Mouse (Mus musculus) midbrain, embryonic 15.5 days (tissue): ENCODE data around the gene Ndufv3. TPM values are rescaled to one million over a fixed set of nuclear protein-coding genes. Genes with fewer than 3 reads are reported as not detected.

Experiments
- ATAC-seq: fragments of 200-750 bp; cut with Nextera tagmentation; replicated peaks from 2 replicates; pipeline ENCODE4 v1.8.0; 2017; ENCODE audit warnings: moderate TSS enrichment
- H3K27ac ChIP-seq: fragments of 300-500 bp; sonication (generic); 2 replicates; pipeline ENCODE4 v1.5.1; 2015; ENCODE audit warnings: mild to moderate bottlenecking, inconsistent platforms
- H3K27me3 ChIP-seq: fragments of 300-500 bp; sonication (generic); replicated peaks from 2 replicates; pipeline ENCODE4 v1.6.1; 2015; ENCODE audit warnings: inconsistent platforms
- H3K36me3 ChIP-seq: fragments of 300-500 bp; sonication (generic); replicated peaks from 2 replicates; pipeline ENCODE4 v1.6.1; 2015; ENCODE audit warnings: inconsistent platforms
- H3K4me1 ChIP-seq: fragments of 300-500 bp; sonication (generic); 2 replicates; pipeline ENCODE4 v1.6.1; 2015; ENCODE audit warnings: inconsistent platforms
- H3K4me2 ChIP-seq: fragments of 300-500 bp; sonication (generic); 2 replicates; pipeline ENCODE4 v1.6.1; 2015; ENCODE audit warnings: inconsistent platforms, mild to moderate bottlenecking, moderate library complexity
- H3K4me3 ChIP-seq: fragments of 300-500 bp; sonication (generic); 2 replicates; pipeline ENCODE4 v1.5.1; 2015; ENCODE audit warnings: mild to moderate bottlenecking, inconsistent platforms
- H3K9ac ChIP-seq: fragments of 300-500 bp; sonication (generic); 2 replicates; pipeline ENCODE4 v1.6.1; 2015; ENCODE audit warnings: mild to moderate bottlenecking, inconsistent platforms
- H3K9me3 ChIP-seq: fragments of 300-500 bp; sonication (generic); 2 replicates; pipeline ENCODE4 v1.6.1; 2016; ENCODE audit warnings: inconsistent platforms
- WGBS: fragments of 180-500 bp; shearing (Covaris S2); methylation state at CpG from one replicate; pipeline ENCODE4 v1.1.7; 2015; ENCODE audit warnings: mixed read lengths; 5-methylcytosine and 5-hydroxymethylcytosine counted together
- polyA plus RNA-seq: library from polyadenylated mRNA; unstranded; fragments of >200 nt; fragmentation: Nextera tagmentation; extraction: Ambion mirVana; gene quantifications from 2 replicates; pipeline ENCODE4 v1.2.1, GENCODE M21; 2015

Ndufv3 gene
- polyA plus RNA-seq, result 426 and 433 TPM in 2 replicates

GRCm38 (mm10) chr17:31519946-31520838 is at the start of gene Ndufv3, which contains the start of gene Wdr4:
Ndufv3 (plus strand) TSS chr17:31520115.
Wdr4 (minus strand) TSS chr17:31519980.
- ATAC-seq, result peak; percentile 95
- Histone ChIP-seq H3K4me2 (peak within 1 kb of the TSS; percentile 49), H3K27ac (peak within 1 kb of the TSS; percentile 75), H3K27me3 (no peaks in the 10 kb centered on the region), H3K4me1 (peaks cover 38% of the 10 kb centered on the region), H3K4me3 (peak within 1 kb of the TSS; percentile 51), H3K36me3 (peaks cover 3% of the 10 kb centered on the region; the same call in 1 of the 2 replicates), H3K9ac (peak within 1 kb of the TSS; percentile 47), H3K9me3 (no peaks in the 10 kb centered on the region)
- under 1% methylated on average over 45 of the region's 45 CpGs for WGBS

- WGBS, result 46% methylated on average over 5 of the region's 5 CpGs
- no peak overlapping the region for H3K4me3 ChIP-seq
- no peak overlapping the region for H3K9ac ChIP-seq
- H3K36me3 ChIP-seq, result peaks cover 28% of the 10 kb centered on the region
- H3K27me3 ChIP-seq, result no peaks in the 10 kb centered on the region
- peaks cover 8% of the 10 kb centered on the region for H3K4me1 ChIP-seq
- H3K27ac ChIP-seq, result no peak overlapping the region
- H3K4me2 ChIP-seq, result no peak overlapping the region
- H3K9me3 ChIP-seq, result no peaks in the 10 kb centered on the region
- peak; percentile 60 for ATAC-seq
Observed at GRCm38 (mm10) chr17:31470766-31471418, 49.0 kb upstream of the Ndufv3 start.

DNA sequence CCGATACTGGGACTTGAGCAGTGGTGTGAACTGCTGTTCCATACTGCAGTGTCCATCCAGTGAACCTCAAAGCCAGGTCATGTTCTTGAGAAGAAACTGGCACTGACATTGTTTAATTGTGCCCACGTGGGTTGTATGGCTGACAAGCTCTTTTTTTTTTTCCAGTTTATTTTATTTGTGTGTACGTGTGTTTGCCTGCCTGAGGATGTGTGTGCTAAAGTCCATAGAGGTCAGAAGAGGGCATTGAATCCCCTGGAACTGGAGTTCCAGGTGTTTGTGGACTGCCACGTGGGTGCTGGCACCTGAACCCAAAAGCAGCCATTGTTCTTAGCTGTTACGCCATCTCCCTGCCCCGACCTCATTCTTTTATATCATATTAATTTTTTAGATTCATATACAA is 45.5 kb upstream of the Ndufv3 start:
- ATAC-seq, result no peak
- Histone ChIP-seq H3K27me3 (no peaks in the 10 kb centered on the region), H3K4me3 (no peak overlapping the region), H3K4me1 (peaks cover 8% of the 10 kb centered on the region), H3K9me3 (no peaks in the 10 kb centered on the region), H3K9ac (no peak overlapping the region), H3K4me2 (no peak overlapping the region), H3K27ac (no peak overlapping the region; the same call in 1 of the 2 replicates), H3K36me3 (peaks cover 11% of the 10 kb centered on the region)
- 84% methylated on average over 6 of the region's 6 CpGs for WGBS

GRCm38 (mm10) chr17:31478606-31479005 is 41.3 kb upstream of the Ndufv3 start:
- no peak for ATAC-seq
- 84% methylated on average over 7 of the region's 7 CpGs for WGBS

GRCm38 (mm10) chr17:31479108-31479844 is 40.6 kb upstream of the Ndufv3 start:
- no peak for ATAC-seq
- Histone ChIP-seq H3K27ac (no peak overlapping the region), H3K4me1 (no peaks in the 10 kb centered on the region), H3K4me3 (no peak overlapping the region), H3K9me3 (no peaks in the 10 kb centered on the region), H3K27me3 (no peaks in the 10 kb centered on the region), H3K4me2 (no peak overlapping the region), H3K36me3 (peaks cover 6% of the 10 kb centered on the region), H3K9ac (no peak overlapping the region)
- WGBS, result 69% methylated on average over 11 of the region's 11 CpGs

More at GRCm38 (mm10) chr17:31478606-31479005, 41.3 kb upstream of the Ndufv3 start:
- Histone ChIP-seq H3K9me3 (no peaks in the 10 kb centered on the region), H3K27me3 (no peaks in the 10 kb centered on the region), H3K36me3 (peaks cover 6% of the 10 kb centered on the region), H3K9ac (no peak overlapping the region), H3K4me3 (no peak overlapping the region), H3K27ac (no peak overlapping the region), H3K4me2 (no peak overlapping the region), H3K4me1 (no peaks in the 10 kb centered on the region)

GRCm38 (mm10) chr17:31486616-31487198 is 33.2 kb upstream of the Ndufv3 start:
- peaks cover 13% of the 10 kb centered on the region; the same call in 1 of the 2 replicates for H3K4me1 ChIP-seq
- H3K9me3 ChIP-seq, result no peaks in the 10 kb centered on the region
- no peak overlapping the region for H3K9ac ChIP-seq
- no peaks in the 10 kb centered on the region for H3K27me3 ChIP-seq
- ATAC-seq, result peak; percentile 69
- H3K36me3 ChIP-seq, result no peaks in the 10 kb centered on the region
- H3K4me2 ChIP-seq, result no peak overlapping the region
- 60% methylated on average over 10 of the region's 10 CpGs for WGBS
- H3K4me3 ChIP-seq, result no peak overlapping the region
- H3K27ac ChIP-seq, result peak overlapping the region; percentile 12

- H3K27ac ChIP-seq, result peak overlapping the region; percentile 12; the same call in 1 of the 2 replicates
- H3K9ac ChIP-seq, result no peak overlapping the region
- no peaks in the 10 kb centered on the region for H3K9me3 ChIP-seq
- no peak overlapping the region for H3K4me2 ChIP-seq
- H3K4me1 ChIP-seq, result peaks cover 15% of the 10 kb centered on the region
- H3K36me3 ChIP-seq, result no peaks in the 10 kb centered on the region
- WGBS, result 18% methylated on average over 6 of the region's 6 CpGs
- H3K4me3 ChIP-seq, result no peak overlapping the region
- no peaks in the 10 kb centered on the region for H3K27me3 ChIP-seq
- ATAC-seq, result 0 out of 2 replicates have a peak, but pooled peaks have one; percentile 16
Observed at GRCm38 (mm10) chr17:31487433-31488060, 32.4 kb upstream of the Ndufv3 start.

- Histone ChIP-seq H3K27ac (no peak overlapping the region), H3K4me3 (no peak overlapping the region), H3K9ac (no peak overlapping the region), H3K27me3 (no peaks in the 10 kb centered on the region), H3K9me3 (no peaks in the 10 kb centered on the region), H3K36me3 (peaks cover 12% of the 10 kb centered on the region; the same call in 1 of the 2 replicates), H3K4me2 (no peak overlapping the region), H3K4me1 (peaks cover 15% of the 10 kb centered on the region)
- no peak for ATAC-seq
Observed at GRCm38 (mm10) chr17:31491355-31491754, 28.6 kb upstream of the Ndufv3 start.

DNA sequence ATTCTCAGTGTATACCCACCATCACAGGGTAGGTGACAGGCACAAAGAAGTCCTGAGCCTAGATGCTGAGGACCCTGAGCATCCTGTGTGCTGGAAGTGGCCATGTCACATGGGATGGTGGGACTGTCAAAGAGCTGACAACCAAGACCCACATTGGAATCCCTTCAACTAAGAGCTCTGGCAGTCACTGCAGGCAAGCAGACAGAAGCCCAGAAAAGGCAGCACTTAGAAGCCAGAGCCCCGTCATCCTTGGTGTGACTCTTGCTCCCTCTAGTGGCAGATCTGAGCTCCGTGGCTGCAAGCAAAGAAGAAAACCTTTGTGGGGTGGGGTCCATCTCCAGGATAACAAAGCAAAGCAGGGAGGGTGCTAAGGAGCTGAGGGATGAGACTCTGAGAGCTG is 27.5 kb upstream of the Ndufv3 start:
- Histone ChIP-seq H3K9ac (no peak overlapping the region), H3K4me3 (no peak overlapping the region), H3K9me3 (no peaks in the 10 kb centered on the region), H3K4me1 (peaks cover 4% of the 10 kb centered on the region), H3K4me2 (no peak overlapping the region), H3K36me3 (peaks cover 19% of the 10 kb centered on the region; the same call in 1 of the 2 replicates), H3K27me3 (no peaks in the 10 kb centered on the region), H3K27ac (no peak overlapping the region; the same call in 1 of the 2 replicates)
- WGBS, result 0% methylated on average over 2 of the region's 2 CpGs
- ATAC-seq, result peak; percentile 75

DNA sequence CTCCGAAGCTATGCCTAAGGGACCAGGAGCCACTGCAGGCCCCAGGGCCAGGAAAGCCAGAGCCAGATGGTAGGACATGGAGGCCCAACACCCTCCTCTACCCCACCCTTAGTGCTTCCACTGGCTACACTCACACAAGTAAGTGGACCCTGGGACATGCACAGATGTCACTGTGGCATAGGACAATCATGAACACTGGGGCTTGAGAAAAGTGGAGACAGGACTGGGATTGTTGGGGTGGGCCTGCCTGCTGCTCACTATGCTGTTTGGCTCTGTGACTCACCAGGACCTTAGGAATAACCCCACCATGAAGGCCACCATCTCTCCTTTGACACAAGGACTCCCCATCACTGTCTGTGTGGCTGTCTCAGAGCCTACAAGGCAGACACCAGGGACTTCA is 24.9 kb upstream of the Ndufv3 start:
- 70% methylated on average over 1 of the region's 1 CpGs for WGBS
- Histone ChIP-seq H3K4me2 (no peak overlapping the region), H3K9me3 (no peaks in the 10 kb centered on the region), H3K36me3 (peaks cover 38% of the 10 kb centered on the region), H3K4me1 (peaks cover 2% of the 10 kb centered on the region; the same call in 1 of the 2 replicates), H3K4me3 (no peak overlapping the region), H3K9ac (no peak overlapping the region), H3K27ac (no peak overlapping the region), H3K27me3 (no peaks in the 10 kb centered on the region)
- no peak for ATAC-seq

DNA sequence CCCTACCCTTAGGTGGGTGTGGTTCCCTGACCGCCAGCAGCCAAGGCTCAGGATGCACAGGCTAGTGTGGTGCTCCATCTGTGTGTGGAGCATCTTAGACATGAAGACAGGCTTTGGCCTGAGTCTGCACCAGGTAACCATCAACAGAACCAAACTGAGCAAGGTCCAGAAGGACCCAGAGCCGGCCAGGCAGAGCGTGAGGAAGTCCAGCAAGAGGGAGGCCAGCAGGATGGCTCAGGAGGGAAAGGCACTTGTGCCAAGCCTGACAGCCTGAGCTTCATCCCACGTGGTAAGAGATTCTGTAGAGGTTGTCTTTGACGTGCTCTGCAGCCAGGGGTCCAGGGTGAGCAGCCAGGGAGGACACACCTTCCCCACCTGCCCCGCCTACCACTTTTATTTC is 22.2 kb upstream of the Ndufv3 start:
- Histone ChIP-seq H3K4me3 (no peak overlapping the region), H3K27ac (no peak overlapping the region), H3K4me2 (no peak overlapping the region), H3K4me1 (no peaks in the 10 kb centered on the region), H3K36me3 (peaks cover 46% of the 10 kb centered on the region), H3K9me3 (no peaks in the 10 kb centered on the region), H3K9ac (no peak overlapping the region), H3K27me3 (no peaks in the 10 kb centered on the region)
- 86% methylated on average over 6 of the region's 6 CpGs for WGBS
- no peak for ATAC-seq
